Mouse (Mus musculus) lung, adult 2 months (tissue): ENCODE results near the gene Fxyd2.

Experiments
- CTCF ChIP-seq: fragments of 200-500 bp; IDR thresholded peaks from 2 replicates; pipeline ENCODE4 v1.5.1; 2011; ENCODE audit warnings: mild to moderate bottlenecking, low read length, control low read depth; ENCODE audit not compliant: insufficient read depth
- POLR2A ChIP-seq: fragments of 200-500 bp; IDR thresholded peaks from 2 replicates; pipeline ENCODE4 v1.6.1; 2011; ENCODE audit warnings: low read depth, mild to moderate bottlenecking, control low read depth, low read length, borderline replicate concordance; ENCODE audit errors: extremely low read depth

- TF ChIP-seq CTCF, result no peak
- no peak for TF ChIP-seq POLR2A
Measured at GRCm38 (mm10) chr9:45370616-45371336, 28.7 kb upstream of the Fxyd2 start.
